Mouse (Mus musculus): ENCODE data around the gene Ace. TPM values are rescaled to one million over a fixed set of nuclear protein-coding genes. Genes with fewer than 3 reads are reported as not detected.

Gene Ace
- total RNA-seq (2023), result not detected

DNA sequence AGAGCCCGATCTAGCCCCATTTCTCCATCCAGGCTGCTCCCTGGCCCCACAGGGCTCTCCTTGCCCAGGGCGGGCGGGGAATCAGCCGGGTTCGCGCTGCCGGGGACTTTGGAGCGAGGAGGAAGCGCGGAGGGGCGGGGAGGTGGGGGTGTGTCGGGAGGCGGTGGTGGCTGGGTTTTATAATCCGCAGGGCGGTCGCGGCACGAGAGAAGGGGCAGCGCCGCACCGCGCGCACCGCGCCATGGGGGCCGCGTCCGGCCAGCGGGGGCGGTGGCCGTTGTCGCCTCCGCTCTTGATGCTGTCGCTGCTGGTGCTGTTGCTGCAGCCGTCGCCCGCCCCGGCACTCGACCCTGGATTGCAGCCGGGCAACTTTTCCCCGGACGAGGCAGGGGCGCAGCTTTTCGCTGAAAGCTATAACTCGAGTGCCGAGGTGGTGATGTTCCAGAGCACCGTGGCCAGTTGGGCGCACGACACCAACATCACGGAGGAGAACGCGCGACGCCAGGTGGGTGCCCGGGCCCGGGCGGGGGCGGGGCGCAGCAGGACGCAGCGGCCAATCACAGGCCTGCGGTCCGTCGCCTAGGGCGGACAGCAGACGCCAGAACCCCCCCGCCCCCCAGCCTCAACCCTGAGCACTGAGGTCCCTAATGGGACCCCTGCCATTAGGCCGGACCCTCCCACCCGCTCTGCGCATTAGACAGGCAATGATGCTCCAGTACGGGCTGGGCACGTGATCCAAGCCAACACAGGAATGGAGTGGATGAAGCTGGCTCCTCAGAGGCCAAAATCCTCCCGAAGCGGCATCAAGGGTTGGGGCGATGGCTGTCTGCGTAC lies at the start of gene Ace:
Gene Ace (plus strand): TSS at position 205 of the 834 bp plus-strand sequence.

DNA sequence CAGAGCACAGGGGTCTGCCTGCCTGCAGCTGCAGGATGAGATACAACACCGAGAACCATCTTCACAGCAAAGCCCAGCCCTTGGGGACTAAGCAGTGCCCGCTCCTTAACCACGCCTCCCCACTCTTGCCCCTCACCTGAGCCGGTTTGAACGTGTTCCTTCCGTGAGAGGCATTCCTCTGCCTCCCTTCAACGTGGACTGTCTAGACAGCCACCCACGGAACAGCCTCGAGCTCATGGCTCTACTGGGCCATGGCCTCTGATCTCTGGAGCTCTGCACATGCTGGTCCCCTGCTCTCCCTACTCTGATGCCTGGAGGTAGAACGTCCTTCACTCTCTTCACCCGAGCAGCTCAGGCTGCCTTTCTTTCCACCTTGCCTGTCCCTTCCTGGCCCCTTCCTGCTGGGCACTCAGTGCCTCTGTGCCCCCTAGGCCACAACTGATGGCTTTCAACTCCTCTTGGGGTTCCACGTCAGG lies 14.8 kb upstream of the Ace start, which contains the start of gene Cyb561:
Gene Cyb561 (minus strand): TSS at position 426 of the 476 bp plus-strand sequence.

DNA sequence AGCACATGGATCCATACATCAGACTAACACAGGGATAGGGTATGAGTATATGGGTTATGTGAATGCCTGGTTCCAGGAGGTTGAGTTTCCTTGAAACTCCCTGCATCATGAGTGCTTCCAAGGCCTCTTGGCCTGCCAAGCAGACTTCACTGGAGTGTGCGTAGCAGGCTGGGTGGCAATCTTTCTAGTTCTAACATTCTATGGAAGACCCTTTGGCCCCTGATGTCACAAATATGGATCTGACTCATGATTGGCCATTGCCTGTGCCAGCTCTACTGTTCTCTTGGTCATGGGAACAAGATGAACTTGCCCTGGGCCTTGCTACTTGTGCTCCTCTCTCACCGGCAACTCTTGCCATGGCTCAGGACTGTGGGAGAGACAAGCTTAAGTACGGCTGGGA lies 26.6 kb downstream of the Ace start, which contains the start of gene Ace3:
Gene Ace3 (plus strand): TSS at position 301 of the 400 bp plus-strand sequence.

DNA sequence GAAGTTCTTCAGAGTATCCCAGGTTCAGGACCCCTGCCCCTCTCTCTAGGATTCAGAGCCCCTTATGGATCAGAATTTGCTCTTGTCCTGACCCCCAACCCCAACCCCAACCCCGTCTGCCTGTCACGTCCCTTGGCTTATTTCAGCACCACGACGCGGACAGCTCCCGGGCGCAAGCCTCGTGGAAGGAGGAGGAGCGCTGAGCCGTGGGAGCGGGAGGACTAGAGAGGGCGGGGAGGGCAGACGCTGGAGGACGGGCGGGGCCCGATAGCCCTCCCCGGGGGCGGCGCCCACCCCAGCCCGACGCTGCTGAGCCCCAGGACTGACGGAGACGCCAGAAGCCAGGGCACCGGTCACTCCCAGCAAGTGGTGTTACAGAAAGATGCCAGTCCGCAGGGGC lies 40.1 kb downstream of the Ace start, which contains the start of gene Kcnh6:
Gene Kcnh6 (plus strand): TSS at position 304 of the 400 bp plus-strand sequence.

GRCm38 (mm10) chr11:106036548-106037417 lies 69.0 kb downstream of the Ace start, which contains the start of gene Dcaf7:
TSS of gene Dcaf7 (plus strand) at chr11:106036872.

Other genes with a start within 250 kb of the Ace start
- gene Cyb561, start 14.6 kb upstream of the Ace start, total RNA-seq (2023), result under 1 TPM in 1 of 2 experiments, not detected in 1; 0.26 TPM
- not detected for gene Ace3, start 26.7 kb downstream of the Ace start, total RNA-seq (2023)
- gene Kcnh6, start 40.2 kb downstream of the Ace start, total RNA-seq (2023), result under 1 TPM; 0.38 to 0.86 TPM
- 10 to 100 TPM; 68.4 to 77.4 TPM for gene Dcaf7, start 68.9 kb downstream of the Ace start, total RNA-seq (2023)
- 1 to 10 TPM; 7.5 to 8.9 TPM for gene Taco1, start 98.1 kb downstream of the Ace start, total RNA-seq (2023)
- gene Map3k3, start 116.7 kb downstream of the Ace start, total RNA-seq (2023), result 100 to 1,000 TPM; 162 to 175 TPM
- gene Gm10840, start 192.9 kb downstream of the Ace start, total RNA-seq (2023), result 10 to 100 TPM; 18.0 to 22.1 TPM
- 100 to 1,000 TPM; 806 to 815 TPM for gene Limd2, start 192.9 kb downstream of the Ace start, total RNA-seq (2023)
- 10 to 100 TPM; 26.8 to 30.0 TPM for gene Strada, start 234.2 kb downstream of the Ace start, total RNA-seq (2023)
- gene Ccdc47, start 248.4 kb downstream of the Ace start, total RNA-seq (2023), result 10 to 100 TPM; 45.3 to 52.9 TPM
- 10 to 100 TPM; 66.9 to 80.2 TPM for gene Ddx42, start 249.0 kb downstream of the Ace start, total RNA-seq (2023)